Mouse (Mus musculus) liver, adult 2 months (tissue): ENCODE data around the gene Nckap5l.

Experiments
- CTCF ChIP-seq: fragments of 200-500 bp; IDR thresholded peaks from 2 replicates; pipeline ENCODE4 v1.5.1; 2011; ENCODE audit warnings: low read depth, low read length, control low read depth
- POLR2A ChIP-seq: fragments of 200-500 bp; IDR thresholded peaks from 2 replicates; pipeline ENCODE4 v1.6.1; 2011; ENCODE audit warnings: low read length, control low read depth; ENCODE audit not compliant: insufficient read depth; ENCODE audit errors: extremely low read depth

GRCm38 (mm10) chr15:99420101-99420500 is 37.4 kb downstream of the Nckap5l start:
- TF ChIP-seq POLR2A (no peak), CTCF (no peak)
